Mouse (Mus musculus) ES-Bruce4 (cell line): ENCODE data around the gene Irx4.

ENCODE experiments used
- CTCF ChIP-seq: IDR thresholded peaks from one replicate; pipeline ENCODE4 v1.8.1; 2011; ENCODE audit warnings: low read depth, low read length
- POLR2A ChIP-seq: IDR thresholded peaks from one replicate; pipeline ENCODE4 v1.8.1; 2011; ENCODE audit warnings: low read length; ENCODE audit not compliant: insufficient read depth

DNA sequence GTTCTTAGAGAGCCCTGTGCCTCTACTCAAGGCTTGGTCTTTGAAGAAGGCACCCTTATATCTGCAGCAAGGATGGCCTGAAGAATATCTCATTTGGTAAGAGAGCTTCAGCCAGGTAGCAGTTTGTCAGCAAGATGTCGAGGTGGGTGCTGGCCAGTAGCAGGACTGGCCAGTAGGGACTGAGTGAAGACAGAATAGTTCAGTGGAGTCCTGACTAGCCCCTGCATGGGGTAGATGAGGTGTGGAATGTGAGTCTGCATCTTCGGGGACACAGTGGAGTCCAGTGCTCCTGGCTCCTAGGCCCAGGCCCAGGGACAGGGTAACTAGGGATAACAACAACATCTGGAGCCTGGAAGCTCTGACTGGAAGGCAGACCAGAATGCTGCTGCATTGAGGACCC is 1.6 kb downstream of the Irx4 start:
- TF ChIP-seq POLR2A (no peak), CTCF (no peak)
